Mouse (Mus musculus): ENCODE measurements at regions not wholly inside any gene's neighbourhood (a gene's known extent, or its start where the extent isn't known, plus 50 kb on each side); places are given as distances from the start of the nearest gene placed in this dataset.

DNA sequence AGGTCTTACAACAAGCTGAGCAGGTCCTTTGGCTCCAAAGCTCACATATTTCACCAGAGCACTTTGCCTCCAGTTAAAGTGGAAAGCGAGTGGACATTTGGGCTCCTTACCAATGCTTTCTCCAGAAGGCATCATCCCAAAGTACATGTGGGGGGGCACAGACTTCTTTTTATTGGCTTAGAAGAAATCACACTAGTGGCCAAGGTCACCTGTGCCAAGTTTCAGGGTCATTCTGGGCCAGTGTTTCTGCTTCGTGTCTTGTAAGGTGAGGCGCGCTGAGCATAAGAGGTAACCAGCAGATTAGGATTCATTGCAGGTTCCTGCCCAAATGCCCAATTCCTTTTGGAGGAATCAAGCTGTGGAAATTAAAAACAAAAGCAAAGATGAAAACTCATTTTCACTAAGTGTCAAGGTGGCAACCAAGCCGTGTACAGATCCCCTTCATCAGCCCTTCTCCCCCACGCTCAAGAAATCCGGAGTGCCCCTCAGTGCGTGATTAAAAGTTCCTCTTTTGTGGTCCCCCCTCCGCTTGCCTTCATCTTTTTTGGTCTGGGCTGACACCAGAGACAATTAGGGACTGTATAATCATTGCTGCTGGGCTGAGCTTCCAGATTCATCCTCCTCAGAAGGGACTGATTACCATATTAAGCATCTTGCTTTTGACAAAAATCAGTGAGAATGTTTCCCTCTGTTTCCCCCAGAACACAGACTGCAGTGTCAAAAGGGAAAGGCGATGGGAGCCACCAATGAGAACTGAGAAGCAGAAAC is 222.2 kb upstream of the Ntm start:
- TF ChIP-seq HCFC1 (IDR thresholded peaks at IDR 0.05; ENCODE audit: borderline replicate concordance, insufficient read depth, low read length) (no peak), ZC3H11A (IDR thresholded peaks at IDR 0.05; ENCODE audit: borderline replicate concordance, low read depth, low read length) (no peak), CHD2 (IDR thresholded peaks at IDR 0.05; ENCODE audit: low read depth, low read length) (no peak), MAFK (IDR thresholded peaks at IDR 0.05; ENCODE audit: insufficient read depth, low read depth, low read length) (no peak), ZNF384 (IDR thresholded peaks at IDR 0.05; ENCODE audit: low read depth, low read length) (no peak)

Measured in ES-E14 (cell line).